In genomic region chr10:95625300-95625699, GRCm38 (mm10) we compare ENCODE assay signal across 20 mouse cellular contexts. TPM values are rescaled to one million over a fixed set of nuclear protein-coding genes. Genes with fewer than 3 reads are reported as not detected.
"Had no signal": no experiment of that assay in that cellular context is flagged by ENCODE, and none has a peak within 500 bp of the region (broad histone marks: within the 10 kb centered on the region; RNA-seq: fewer than 3 reads in every experiment).

No protein-coding gene starts in this region.

- H3K4me3 ChIP-seq: limb, embryonic 13.5 days; liver, embryonic 12.5 days; lung, embryonic 15.5 days; midbrain, embryonic 12.5 days; neural tube, embryonic 13.5 days; stomach, embryonic 15.5 days had no signal

- H3K27me3 ChIP-seq: limb, embryonic 13.5 days; liver, embryonic 12.5 days; lung, embryonic 15.5 days; midbrain, embryonic 12.5 days; neural tube, embryonic 13.5 days; stomach, embryonic 15.5 days had no signal

- ATAC-seq: inflammation-experienced regulatory T-cells, adult 6 months; liver, embryonic 12.5 days; midbrain, embryonic 16.5 days had no signal

- H3K36me3 ChIP-seq: limb, embryonic 13.5 days; liver, embryonic 12.5 days; lung, embryonic 15.5 days; midbrain, embryonic 12.5 days; neural tube, embryonic 13.5 days; stomach, embryonic 15.5 days had no signal

- H3K9me3 ChIP-seq: limb, embryonic 13.5 days; liver, embryonic 12.5 days; lung, embryonic 15.5 days; midbrain, embryonic 12.5 days; neural tube, embryonic 13.5 days; stomach, embryonic 15.5 days had no signal

- H3K4me1 ChIP-seq: stomach, embryonic 15.5 days had no signal

- H3K27ac ChIP-seq: kidney, postnatal 0 days; limb, embryonic 13.5 days; liver, embryonic 12.5 days; lung, embryonic 15.5 days; midbrain, embryonic 12.5 days; neural tube, embryonic 13.5 days; stomach, embryonic 15.5 days had no signal

- H3K9ac ChIP-seq: limb, embryonic 13.5 days; liver, embryonic 12.5 days; lung, embryonic 15.5 days; midbrain, embryonic 12.5 days; neural tube, embryonic 13.5 days; stomach, embryonic 15.5 days had no signal

- DNase-seq: left cerebral cortex, postnatal 4 days; retina, postnatal 1 day; right cerebral cortex, postnatal 4 days; thymus, postnatal 4 days had no signal

- H3K4me2 ChIP-seq: limb, embryonic 13.5 days; liver, embryonic 12.5 days; lung, embryonic 15.5 days; midbrain, embryonic 12.5 days; neural tube, embryonic 13.5 days; stomach, embryonic 15.5 days had no signal

RNA-seq across cellular contexts. Expression of gene Anapc15-ps, which starts 48.0 kb away (rescaled TPM):
- total RNA-seq: layer of hippocampus, adult 8-10 months; layer of hippocampus, postnatal 14 days; left cerebral cortex, adult 18-20 months; left cerebral cortex, postnatal 10 days; left cerebral cortex, postnatal 4 days had no signal
- polyA plus RNA-seq: inflammation-experienced regulatory T-cells, adult 6 months; kidney, postnatal 0 days; liver, embryonic 12.5 days; liver, embryonic 16.5 days; midbrain, embryonic 12.5 days; midbrain, embryonic 16.5 days; neural tube, embryonic 13.5 days; spleen, adult 2 months; thymus, postnatal 0 days had no signal
